Mouse (Mus musculus): Measurements from ENCODE around the gene Dmrtc2. TPM values are rescaled to one million over a fixed set of nuclear protein-coding genes. Genes with fewer than 3 reads are reported as not detected.

Gene Dmrtc2
- polyA plus RNA-seq, 1 experiment from 2014 or later, result not detected

GRCm38 (mm10) chr7:24919728-24920127 lies 49.9 kb downstream of the Dmrtc2 start:
- ATAC-seq (ENCODE audit: low FRiP score, low TSS enrichment) (no peak), DNase-seq (no peak)
- H3K27me3 ChIP-seq (ENCODE audit: control insufficient read depth, insufficient read depth, low read length), result no peaks in the 10 kb centered on the region
- H3K9me3 ChIP-seq (ENCODE audit: control insufficient read depth, low read length), result no peaks in the 10 kb centered on the region
- H3K4me1 ChIP-seq (ENCODE audit: control insufficient read depth, insufficient read depth, low read length), result no peaks in the 10 kb centered on the region
- H3K36me3 ChIP-seq (ENCODE audit: control insufficient read depth, insufficient read depth, low read length), result peaks cover 76% of the 10 kb centered on the region
- H3K4me2 ChIP-seq (ENCODE audit: low read length), result no peak overlapping the region
- no peak overlapping the region for H3K27ac ChIP-seq (replicated peaks; ENCODE audit: low read depth, low read length)
- no peak overlapping the region for H3K9ac ChIP-seq (replicated peaks; ENCODE audit: low read length)
- WGBS, result 90% methylated on average over 9 of the region's 9 CpGs
- no peak overlapping the region for H3K4me3 ChIP-seq (replicated peaks; ENCODE audit: low read depth, low read length)

Other genes starting within 250 kb of the Dmrtc2 start
- 0.13 and 0.26 TPM in 2 replicates for gene Lypd3, start 233.5 kb upstream of the Dmrtc2 start, polyA plus RNA-seq (2014; fragmentation: Nextera tagmentation; extraction: Ambion mirVana)
- not detected in 2 replicates for gene Tex101, start 193.4 kb upstream of the Dmrtc2 start, polyA plus RNA-seq (2014; fragmentation: Nextera tagmentation; extraction: Ambion mirVana)
- not detected in 2 replicates for gene BC049730, start 160.8 kb upstream of the Dmrtc2 start, polyA plus RNA-seq (2014; fragmentation: Nextera tagmentation; extraction: Ambion mirVana)
- gene Gm4763, start 143.1 kb upstream of the Dmrtc2 start, polyA plus RNA-seq (2014; fragmentation: Nextera tagmentation; extraction: Ambion mirVana), result not detected in 2 replicates
- gene Cd177, start 109.7 kb upstream of the Dmrtc2 start, polyA plus RNA-seq (2014; fragmentation: Nextera tagmentation; extraction: Ambion mirVana), result 0.24 and 1.2 TPM in 2 replicates
- gene Ceacam10, start 92.9 kb upstream of the Dmrtc2 start, polyA plus RNA-seq (2014; fragmentation: Nextera tagmentation; extraction: Ambion mirVana), result not detected in 2 replicates
- 36.2 and 58.3 TPM in 2 replicates for gene Gm9844, start 7.8 kb upstream of the Dmrtc2 start, polyA plus RNA-seq (2014; fragmentation: Nextera tagmentation; extraction: Ambion mirVana)
- gene Lypd4, start 116 bp upstream of the Dmrtc2 start, polyA plus RNA-seq (2014; fragmentation: Nextera tagmentation; extraction: Ambion mirVana), result not detected in 2 replicates
- gene Rps19, start 14.3 kb downstream of the Dmrtc2 start, polyA plus RNA-seq (2014; fragmentation: Nextera tagmentation; extraction: Ambion mirVana), result 1,428 and 1,598 TPM in 2 replicates
- 0.28 TPM in 1 of 2 replicates, not detected in the other for gene Cd79a, start 27.3 kb downstream of the Dmrtc2 start, polyA plus RNA-seq (2014; fragmentation: Nextera tagmentation; extraction: Ambion mirVana)
- gene Arhgef1, start 32.9 kb downstream of the Dmrtc2 start, polyA plus RNA-seq (2014; fragmentation: Nextera tagmentation; extraction: Ambion mirVana), result 44.7 and 51.0 TPM in 2 replicates
- gene Gm4881, start 74.4 kb downstream of the Dmrtc2 start, polyA plus RNA-seq (2014; fragmentation: Nextera tagmentation; extraction: Ambion mirVana), result 5.0 and 6.1 TPM in 2 replicates
- 234 and 311 TPM in 2 replicates for gene Rabac1, start 102.7 kb downstream of the Dmrtc2 start, polyA plus RNA-seq (2014; fragmentation: Nextera tagmentation; extraction: Ambion mirVana)
- gene Atp1a3, start 135.9 kb downstream of the Dmrtc2 start, polyA plus RNA-seq (2014; fragmentation: Nextera tagmentation; extraction: Ambion mirVana), result 284 and 337 TPM in 2 replicates
- gene Grik5, start 202.3 kb downstream of the Dmrtc2 start, polyA plus RNA-seq (2014; fragmentation: Nextera tagmentation; extraction: Ambion mirVana), result 21.7 and 27.3 TPM in 2 replicates
- 24.9 and 33.0 TPM in 2 replicates for gene Zfp574, start 202.5 kb downstream of the Dmrtc2 start, polyA plus RNA-seq (2014; fragmentation: Nextera tagmentation; extraction: Ambion mirVana)

Measured in midbrain, embryonic 14.5 days (tissue).